Mouse (Mus musculus): ENCODE data around the gene Flg2. TPM values are rescaled to one million over a fixed set of nuclear protein-coding genes. Genes with fewer than 3 reads are reported as not detected.

Flg2 gene
- polyA plus RNA-seq (2016; fragmentation: Nextera tagmentation; extraction: Ambion mirVana): not detected in 2 replicates

- no peaks in the 10 kb centered on the region for H3K4me1 ChIP-seq
- H3K36me3 ChIP-seq: no peaks in the 10 kb centered on the region
- ATAC-seq (ENCODE audit: low FRiP score, low read depth): no peak
- H3K27me3 ChIP-seq: no peaks in the 10 kb centered on the region
- 75% methylated on average over 3 of the region's 3 CpGs for WGBS
- no peak within 1 kb of the TSS for H3K9ac ChIP-seq (replicated peaks)
- no peak within 1 kb of the TSS for H3K4me2 ChIP-seq (replicated peaks)
- H3K4me3 ChIP-seq: no peak within 1 kb of the TSS
- H3K27ac ChIP-seq (replicated peaks): no peak within 1 kb of the TSS
- H3K9me3 ChIP-seq: peaks cover 3% of the 10 kb centered on the region; the same call in 1 of the 2 replicates
These were observed at the start of gene Flg2 for GRCm38 (mm10) chr3:93196978-93197377. Flg2 (plus strand) TSS chr3:93197278.

DNA sequence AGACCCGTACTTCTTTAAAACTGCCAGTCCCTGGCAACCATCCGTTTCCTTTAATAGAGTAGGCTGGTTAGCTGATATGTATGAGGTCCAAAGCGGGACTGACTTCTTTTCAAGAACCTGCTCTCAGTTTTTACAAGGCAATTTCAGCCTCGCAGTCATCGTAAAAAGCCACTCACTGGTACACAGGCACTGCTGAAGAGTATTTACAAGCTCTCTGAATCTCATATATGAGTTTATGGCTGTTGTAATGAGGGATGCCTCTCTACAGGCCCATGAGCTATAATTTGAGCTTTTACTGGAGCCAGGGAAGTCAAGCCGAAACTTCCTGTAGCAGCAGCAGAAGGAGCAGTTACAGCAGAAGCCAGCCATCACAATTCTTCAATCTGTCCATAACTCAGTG lies 34.6 kb upstream of the Flg2 start:
- no peak overlapping the region for H3K9ac ChIP-seq (replicated peaks)

DNA sequence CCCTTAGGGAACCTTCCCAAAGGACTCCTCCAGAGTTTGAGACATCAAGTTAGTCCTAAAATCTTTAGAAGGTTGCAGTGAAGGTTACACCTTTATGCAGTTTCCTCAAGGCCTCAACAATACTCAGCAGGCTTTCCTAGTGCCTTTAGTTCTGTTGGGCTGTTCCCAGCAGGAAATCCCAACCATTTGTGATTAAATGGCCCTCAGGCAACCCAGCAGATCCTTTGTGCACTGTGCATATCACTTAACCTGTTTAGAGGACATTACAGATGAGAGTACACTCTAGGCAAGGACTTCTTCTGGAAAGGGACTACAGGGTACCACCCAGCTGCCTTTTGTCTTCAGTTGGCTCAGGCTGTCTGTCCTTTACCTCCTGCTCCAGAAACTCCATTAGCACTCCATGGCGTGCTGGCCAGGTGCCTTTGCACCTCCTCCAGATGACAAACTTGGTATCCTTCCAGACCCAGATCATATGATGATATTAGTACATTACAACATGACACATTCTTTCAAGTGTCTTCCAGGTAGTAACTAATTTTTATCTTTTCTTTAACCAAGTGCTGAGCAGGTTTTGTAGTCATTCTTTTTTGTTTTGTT lies 34.0 kb upstream of the Flg2 start:
- Histone ChIP-seq H3K9ac (replicated peaks) (no peak overlapping the region), H3K4me1 (no peaks in the 10 kb centered on the region), H3K4me3 (no peak overlapping the region), H3K9me3 (no peaks in the 10 kb centered on the region), H3K27me3 (no peaks in the 10 kb centered on the region), H3K36me3 (no peaks in the 10 kb centered on the region), H3K4me2 (replicated peaks) (no peak overlapping the region), H3K27ac (replicated peaks) (no peak overlapping the region)
- WGBS: 81% methylated on average over 1 of the region's 1 CpGs
- ATAC-seq (ENCODE audit: low FRiP score, low read depth): no peak

More for the DNA sequence above, 34.6 kb upstream of the Flg2 start:
- ATAC-seq (ENCODE audit: low FRiP score, low read depth): no peak
- Histone ChIP-seq H3K27ac (replicated peaks) (no peak overlapping the region), H3K4me3 (no peak overlapping the region), H3K27me3 (no peaks in the 10 kb centered on the region), H3K4me1 (no peaks in the 10 kb centered on the region), H3K9me3 (no peaks in the 10 kb centered on the region), H3K4me2 (replicated peaks) (no peak overlapping the region), H3K36me3 (no peaks in the 10 kb centered on the region)
- WGBS: 89% methylated on average over 6 of the region's 6 CpGs

- H3K4me1 ChIP-seq: no peaks in the 10 kb centered on the region
- no peaks in the 10 kb centered on the region for H3K9me3 ChIP-seq
- H3K27ac ChIP-seq (replicated peaks): no peak overlapping the region
- H3K36me3 ChIP-seq: no peaks in the 10 kb centered on the region
- H3K4me3 ChIP-seq: no peak overlapping the region
- H3K4me2 ChIP-seq (replicated peaks): no peak overlapping the region
- no peaks in the 10 kb centered on the region for H3K27me3 ChIP-seq
- WGBS: 91% methylated on average over 4 of the region's 4 CpGs
- no peak overlapping the region for H3K9ac ChIP-seq (replicated peaks)
- no peak for ATAC-seq (ENCODE audit: low FRiP score, low read depth)
These were observed 16.2 kb upstream of the Flg2 start for GRCm38 (mm10) chr3:93180856-93181255.

DNA sequence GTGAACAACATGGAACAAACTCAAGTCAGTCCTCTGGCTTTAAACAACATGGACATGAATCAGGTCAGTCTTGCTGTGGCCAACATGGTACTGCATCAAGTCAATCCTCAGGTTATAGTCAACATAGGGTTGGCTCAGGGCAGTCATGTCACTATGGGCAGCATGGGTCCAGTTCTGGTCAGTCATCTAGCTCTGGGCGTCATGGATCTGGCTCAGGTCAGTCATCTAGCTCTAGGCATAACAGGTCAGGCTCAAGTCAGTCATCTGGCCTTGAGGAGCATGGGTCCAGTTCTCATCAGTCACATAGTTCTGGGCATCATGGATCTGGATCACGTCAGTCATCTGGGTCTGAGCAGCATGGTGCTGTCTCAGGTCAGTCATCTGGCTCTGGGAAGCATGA lies 4.9 kb downstream of the Flg2 start:
- H3K9me3 ChIP-seq: peaks cover 14% of the 10 kb centered on the region
- H3K36me3 ChIP-seq: no peaks in the 10 kb centered on the region
- H3K4me1 ChIP-seq: no peaks in the 10 kb centered on the region
- WGBS: 88% methylated on average over 2 of the region's 2 CpGs
- no peak for ATAC-seq (ENCODE audit: low FRiP score, low read depth)
- H3K4me2 ChIP-seq (replicated peaks): no peak overlapping the region
- H3K27ac ChIP-seq (replicated peaks): no peak overlapping the region
- H3K4me3 ChIP-seq: no peak overlapping the region
- H3K27me3 ChIP-seq: no peaks in the 10 kb centered on the region
- no peak overlapping the region for H3K9ac ChIP-seq (replicated peaks)

GRCm38 (mm10) chr3:93202499-93202898 lies 5.4 kb downstream of the Flg2 start:
- Histone ChIP-seq H3K4me3 (no peak overlapping the region), H3K4me1 (no peaks in the 10 kb centered on the region), H3K36me3 (no peaks in the 10 kb centered on the region), H3K27me3 (no peaks in the 10 kb centered on the region), H3K4me2 (replicated peaks) (no peak overlapping the region), H3K9ac (replicated peaks) (no peak overlapping the region), H3K9me3 (peaks cover 14% of the 10 kb centered on the region), H3K27ac (replicated peaks) (no peak overlapping the region)
- ATAC-seq (ENCODE audit: low FRiP score, low read depth): no peak
- WGBS: 90% methylated on average over 4 of the region's 4 CpGs

Other genes starting within 250 kb of the Flg2 start
- not detected in 2 replicates for gene Lce3d, start 239.9 kb upstream of the Flg2 start, polyA plus RNA-seq (2016; fragmentation: Nextera tagmentation; extraction: Ambion mirVana)
- not detected in 2 replicates for gene Lce3e, start 230.2 kb upstream of the Flg2 start, polyA plus RNA-seq (2016; fragmentation: Nextera tagmentation; extraction: Ambion mirVana)
- not detected in 2 replicates for gene Lce3f, start 205.1 kb upstream of the Flg2 start, polyA plus RNA-seq (2016; fragmentation: Nextera tagmentation; extraction: Ambion mirVana)
- 0.34 and 0.56 TPM in 2 replicates for gene Crct1, start 181.6 kb upstream of the Flg2 start, polyA plus RNA-seq (2016; fragmentation: Nextera tagmentation; extraction: Ambion mirVana)
- not detected in 2 replicates for gene Lce1m, start 178.2 kb upstream of the Flg2 start, polyA plus RNA-seq (2016; fragmentation: Nextera tagmentation; extraction: Ambion mirVana)
- gene Gm4858, start 128.5 kb upstream of the Flg2 start, polyA plus RNA-seq (2016; fragmentation: Nextera tagmentation; extraction: Ambion mirVana): not detected in 2 replicates
- gene Crnn, start 52.5 kb upstream of the Flg2 start, polyA plus RNA-seq (2016; fragmentation: Nextera tagmentation; extraction: Ambion mirVana): not detected in 2 replicates
- gene Flg, start 76.2 kb downstream of the Flg2 start, polyA plus RNA-seq (2016; fragmentation: Nextera tagmentation; extraction: Ambion mirVana): not detected in 2 replicates
- not detected in 2 replicates for gene Hrnr, start 122.5 kb downstream of the Flg2 start, polyA plus RNA-seq (2016; fragmentation: Nextera tagmentation; extraction: Ambion mirVana)
- gene Rptn, start 196.4 kb downstream of the Flg2 start, polyA plus RNA-seq (2016; fragmentation: Nextera tagmentation; extraction: Ambion mirVana): not detected in 2 replicates
- gene Tchh, start 245.1 kb downstream of the Flg2 start, polyA plus RNA-seq (2016; fragmentation: Nextera tagmentation; extraction: Ambion mirVana): 0.90 and 1.2 TPM in 2 replicates

Data from midbrain, embryonic 12.5 days (tissue).